Mouse (Mus musculus) layer of hippocampus, postnatal 25 days (tissue): ENCODE results near the gene Kir3dl2. TPM values are rescaled to one million over a fixed set of nuclear protein-coding genes. Genes with fewer than 3 reads are reported as not detected.
"Not testable (repeated sequence)": the region's sequence is repeated elsewhere in the genome, so short reads cannot be mapped to it uniquely, and the experiment has no call there.

ENCODE experiments used
- DNase-seq, 2 experiments: peaks; one replicate each; pipeline ENCODE4 v3.0.0; 2022; ENCODE audit warnings: mixed read lengths in 2 of 2, low spot score in 1 of 2; ENCODE audit errors: extremely low spot score in 1 of 2
- total RNA-seq, 2 experiments: library from RNA; stranded (reverse); gene quantifications; 2 replicates each; pipeline ENCODE4 v1.2.3; 2021

The Kir3dl2 gene
- under 1 TPM in 1 of 2 experiments, not detected in 1; 0.19 TPM for total RNA-seq

DNA sequence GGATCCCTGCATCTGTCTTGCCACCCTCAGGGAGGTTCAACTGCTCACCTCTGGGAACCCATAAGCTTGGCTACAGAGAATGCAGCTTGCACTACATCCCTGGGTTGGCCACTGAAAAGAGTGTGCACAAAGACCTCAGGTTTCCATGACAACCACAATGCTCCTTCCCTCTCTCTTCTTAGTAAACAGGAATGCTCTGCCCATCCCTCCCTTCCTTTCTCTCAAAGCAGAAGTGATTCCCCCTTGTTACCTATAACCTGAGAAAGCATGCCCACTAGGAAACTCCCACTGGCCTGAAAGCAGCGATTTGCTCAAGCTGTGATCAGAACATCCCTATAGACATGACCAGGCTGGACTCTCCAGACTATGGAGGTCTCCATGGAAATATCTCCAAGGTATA, at the start of gene Kir3dl2:
Kir3dl2 (minus strand) TSS at position 101 of the 400 bp plus-strand sequence.
- not testable (repeated sequence) for DNase-seq

DNA sequence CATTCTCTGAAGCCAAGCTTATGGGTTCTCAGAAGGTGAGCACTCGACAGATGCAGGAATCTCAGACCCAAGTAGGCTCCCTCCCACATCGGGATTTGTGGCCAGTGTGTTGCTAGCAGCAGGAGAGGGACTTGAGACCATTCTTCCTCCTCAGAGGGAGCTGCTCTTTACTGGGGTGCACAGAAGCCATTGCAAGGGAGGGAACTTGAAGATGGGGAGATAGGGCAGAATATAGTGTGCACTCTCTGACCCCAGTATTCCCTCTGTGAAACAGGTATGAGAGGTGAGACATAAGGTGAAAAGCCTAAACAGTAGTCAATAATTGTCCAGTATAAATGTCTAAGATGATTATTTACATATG, 47.0 kb upstream of the Kir3dl2 start:
- DNase-seq = no peak

DNA sequence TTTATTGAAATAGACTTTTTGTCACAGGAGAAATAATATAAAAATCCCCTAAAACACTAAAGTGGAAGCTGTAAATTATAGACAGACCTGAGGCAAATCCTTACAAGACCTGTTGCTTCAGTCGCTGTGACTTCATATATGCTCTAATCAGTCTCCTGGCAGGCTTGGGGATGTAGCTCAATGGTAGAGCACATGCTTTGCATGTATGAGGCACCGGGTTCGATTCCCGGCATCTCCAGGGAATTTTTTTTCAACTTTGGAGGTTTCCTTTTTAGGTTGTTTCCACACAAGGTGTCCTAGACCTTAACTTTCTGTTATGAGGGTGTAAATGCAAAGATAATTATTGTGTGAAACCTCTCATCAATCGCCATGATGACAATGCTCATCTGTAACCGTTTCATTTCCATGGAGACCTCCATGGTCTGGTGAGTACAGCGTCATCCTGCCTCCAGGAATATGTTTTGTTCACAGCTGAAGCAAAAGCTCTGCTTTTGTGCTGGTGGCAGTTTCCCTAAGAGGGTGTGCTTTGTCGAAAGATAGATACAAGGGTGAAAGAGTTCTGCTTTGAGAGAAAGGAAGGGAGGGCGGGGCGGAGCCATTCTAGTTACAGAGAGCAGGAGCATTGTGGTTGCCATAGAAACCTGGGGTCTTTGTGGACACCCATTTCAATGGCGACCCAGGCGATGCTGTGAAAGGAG, 46.5 kb upstream of the Kir3dl2 start, which contains the start of gene Tceal3:
Tceal3 (plus strand) TSS at position 644 of the 698 bp plus-strand sequence.
- DNase-seq = peak; percentile 62 to 72

DNA sequence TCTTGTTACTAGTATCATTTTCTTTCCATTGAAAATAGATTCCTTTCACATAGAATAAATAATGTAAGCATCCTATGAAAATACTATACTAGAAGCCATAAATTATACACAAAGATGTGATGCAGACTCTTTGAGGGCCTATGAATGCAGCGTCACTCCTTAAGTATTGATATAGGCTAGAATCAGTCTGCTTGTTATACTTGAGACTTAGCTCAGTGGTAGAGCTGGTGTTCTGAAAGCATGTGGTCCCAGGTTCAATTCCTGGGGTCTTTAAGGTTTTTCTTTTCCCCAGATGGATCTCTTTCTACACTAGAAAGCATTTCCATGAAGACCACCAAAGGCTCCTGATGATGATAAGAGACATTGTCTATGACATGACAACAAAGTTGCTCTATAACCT, 40.8 kb upstream of the Kir3dl2 start:
- no peak for DNase-seq

DNA sequence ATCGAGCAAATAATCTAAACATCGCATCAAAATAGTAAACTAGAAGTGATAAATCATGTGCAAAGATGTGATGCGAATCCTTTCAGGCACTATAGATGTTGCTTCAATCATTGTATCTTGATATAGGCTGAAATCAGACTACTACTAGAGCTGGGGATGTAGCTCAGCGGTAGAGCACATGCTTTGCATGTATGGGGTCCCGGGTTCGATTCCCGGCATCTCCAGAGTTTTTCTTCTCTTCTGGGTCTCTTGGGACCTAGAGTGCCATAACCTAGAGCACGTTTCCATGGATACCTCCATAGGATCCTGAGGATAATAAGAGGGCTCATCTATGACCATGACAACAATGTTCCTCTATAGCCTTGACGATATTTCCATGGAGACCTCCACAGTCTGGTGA, 25.2 kb upstream of the Kir3dl2 start:
- not testable (repeated sequence) for DNase-seq

DNA sequence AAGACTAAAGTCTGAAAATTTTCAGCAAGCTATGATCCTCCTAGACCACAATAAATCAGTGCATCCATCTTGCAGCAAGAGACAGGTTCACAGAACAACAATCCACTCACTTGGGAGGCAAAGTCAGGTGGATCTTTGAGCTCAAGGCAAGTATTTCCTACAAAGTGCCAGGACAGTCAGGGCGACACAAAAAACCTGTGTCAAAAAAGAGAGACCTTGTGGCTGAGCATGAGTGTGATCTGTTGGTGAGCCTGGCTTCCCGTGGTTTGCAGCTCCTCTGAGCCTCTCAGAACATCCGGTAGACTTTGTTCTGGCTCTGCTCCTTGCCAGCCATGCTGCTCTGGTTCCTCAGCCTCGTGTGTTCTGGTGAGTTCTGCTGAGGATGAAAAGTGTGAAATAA, 26.2 kb downstream of the Kir3dl2 start, which contains the start of gene Kir3dl1:
Kir3dl1 (plus strand) TSS at position 301 of the 400 bp plus-strand sequence.
- not testable (repeated sequence) for DNase-seq

Other genes with a start within 250 kb of the Kir3dl2 start
- gene Kir3dl1, start 26.1 kb downstream of the Kir3dl2 start, total RNA-seq = not detected
- 100 to 1,000 TPM; 193 to 201 TPM for gene Tceal3, start 46.8 kb upstream of the Kir3dl2 start, total RNA-seq
- gene Tceal1, start 163.9 kb upstream of the Kir3dl2 start, total RNA-seq = 10 to 100 TPM; 14.5 to 16.0 TPM
- gene Morf4l2, start 199.6 kb upstream of the Kir3dl2 start, total RNA-seq = 100 to 1,000 TPM; 374 to 393 TPM
- gene Glra4, start 236.1 kb upstream of the Kir3dl2 start, total RNA-seq = under 1 TPM; 0.27 to 0.40 TPM